Mouse (Mus musculus) forebrain, postnatal 0 days (tissue): ENCODE results near the gene Slc31a1. TPM values are rescaled to one million over a fixed set of nuclear protein-coding genes. Genes with fewer than 3 reads are reported as not detected.
A peak's percentile ranks its signal among the peaks of the same experiment; 100 is the strongest.

Experiments
- ATAC-seq: fragments of 200-750 bp; cut with Nextera tagmentation; 2 replicates; pipeline ENCODE4 v1.8.0; 2017; ENCODE audit warnings: mild to moderate bottlenecking, moderate library complexity
- DNase-seq: peaks from one replicate; pipeline ENCODE4 v3.0.0-alpha.2; 2015
- H3K27ac ChIP-seq: fragments of 300-500 bp; sonication (generic); 2 replicates; pipeline ENCODE4 v1.5.1; 2014; ENCODE audit warnings: low read depth, mild to moderate bottlenecking, antibody characterized with exemption, low read length, moderate library complexity, mixed read lengths
- H3K27me3 ChIP-seq: fragments of 300-500 bp; sonication (generic); 2 replicates; pipeline ENCODE4 v1.6.1; 2014; ENCODE audit warnings: mild to moderate bottlenecking, low read length, mixed read lengths; ENCODE audit not compliant: insufficient read depth
- H3K36me3 ChIP-seq: fragments of 300-500 bp; sonication (generic); 2 replicates; pipeline ENCODE4 v1.6.1; 2014; ENCODE audit warnings: mild to moderate bottlenecking, moderate library complexity; ENCODE audit not compliant: insufficient read depth
- H3K4me1 ChIP-seq: fragments of 300-500 bp; sonication (generic); 2 replicates; pipeline ENCODE4 v1.6.1; 2014; ENCODE audit warnings: antibody characterized with exemption; ENCODE audit not compliant: insufficient read depth
- H3K4me2 ChIP-seq: fragments of 300-500 bp; sonication (generic); 2 replicates; pipeline ENCODE4 v1.6.1; 2014; ENCODE audit warnings: low read depth, mild to moderate bottlenecking, moderate library complexity
- H3K4me3 ChIP-seq: fragments of 300-500 bp; sonication (generic); 2 replicates; pipeline ENCODE4 v1.5.1; 2014; ENCODE audit warnings: low read depth, low read length, mixed read lengths
- H3K9ac ChIP-seq: fragments of 300-500 bp; sonication (generic); 2 replicates; pipeline ENCODE4 v1.6.1; 2014; ENCODE audit warnings: mild to moderate bottlenecking
- H3K9me3 ChIP-seq: fragments of 300-500 bp; sonication (generic); 2 replicates; pipeline ENCODE4 v1.6.1; 2016; ENCODE audit warnings: low read length
- CTCF ChIP-seq: sonication (generic); IDR thresholded peaks from 2 replicates; pipeline ENCODE4 v1.5.1; 2016; ENCODE audit warnings: antibody characterized with exemption, control low read depth, low read depth
- WGBS: fragments of 180-500 bp; shearing (Covaris S2); extraction: QIAGEN DNeasy Blood & Tissue Kit; methylation state at CpG from one replicate; pipeline ENCODE4 v1.1.7; 2014; 5-methylcytosine and 5-hydroxymethylcytosine counted together
- polyA plus RNA-seq: library from polyadenylated mRNA; unstranded; fragments of >200 nt; fragmentation: Nextera tagmentation; extraction: Ambion mirVana; gene quantifications from 2 replicates; pipeline ENCODE4 v1.2.1, GENCODE M21; 2015
- total RNA-seq: library from RNA; depleted of rRNA; stranded (reverse); fragments of >200 nt; gene quantifications from 2 replicates; pipeline ENCODE4 v1.2.3, GENCODE M21; 2014

Slc31a1 gene
- total and polyA plus RNA-seq, 2 experiments from 2014 or later, result 16.2 to 39.9 TPM

DNA sequence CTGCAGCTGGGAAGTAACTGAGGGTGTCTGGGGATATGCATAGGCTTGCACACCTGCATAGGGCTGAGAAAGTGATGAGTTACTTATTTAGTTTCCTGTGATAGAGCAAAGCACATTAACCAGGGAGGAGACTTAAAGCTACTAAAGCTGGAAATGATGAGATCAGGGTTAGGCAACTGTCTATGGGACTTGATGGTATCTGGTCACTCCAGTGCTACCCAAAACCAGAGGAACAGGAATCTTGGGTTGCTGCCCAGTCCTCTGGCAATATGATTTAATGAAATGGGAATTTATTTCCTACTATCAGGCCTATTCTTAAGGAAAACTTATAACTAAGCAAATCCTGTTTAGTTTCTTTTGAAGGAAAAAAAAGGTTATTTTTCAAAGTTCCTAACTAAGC is 34.4 kb upstream of the Slc31a1 start:
- H3K27ac ChIP-seq, result no peak overlapping the region
- no peak overlapping the region for H3K9ac ChIP-seq
- H3K4me3 ChIP-seq, result no peak overlapping the region
- no peaks in the 10 kb centered on the region for H3K27me3 ChIP-seq
- DNase-seq (no peak), ATAC-seq (no peak)
- H3K36me3 ChIP-seq, result peaks cover 55% of the 10 kb centered on the region
- no peaks in the 10 kb centered on the region for H3K4me1 ChIP-seq
- H3K4me2 ChIP-seq, result no peak overlapping the region
- H3K9me3 ChIP-seq, result no peaks in the 10 kb centered on the region
- no peak for TF ChIP-seq CTCF

DNA sequence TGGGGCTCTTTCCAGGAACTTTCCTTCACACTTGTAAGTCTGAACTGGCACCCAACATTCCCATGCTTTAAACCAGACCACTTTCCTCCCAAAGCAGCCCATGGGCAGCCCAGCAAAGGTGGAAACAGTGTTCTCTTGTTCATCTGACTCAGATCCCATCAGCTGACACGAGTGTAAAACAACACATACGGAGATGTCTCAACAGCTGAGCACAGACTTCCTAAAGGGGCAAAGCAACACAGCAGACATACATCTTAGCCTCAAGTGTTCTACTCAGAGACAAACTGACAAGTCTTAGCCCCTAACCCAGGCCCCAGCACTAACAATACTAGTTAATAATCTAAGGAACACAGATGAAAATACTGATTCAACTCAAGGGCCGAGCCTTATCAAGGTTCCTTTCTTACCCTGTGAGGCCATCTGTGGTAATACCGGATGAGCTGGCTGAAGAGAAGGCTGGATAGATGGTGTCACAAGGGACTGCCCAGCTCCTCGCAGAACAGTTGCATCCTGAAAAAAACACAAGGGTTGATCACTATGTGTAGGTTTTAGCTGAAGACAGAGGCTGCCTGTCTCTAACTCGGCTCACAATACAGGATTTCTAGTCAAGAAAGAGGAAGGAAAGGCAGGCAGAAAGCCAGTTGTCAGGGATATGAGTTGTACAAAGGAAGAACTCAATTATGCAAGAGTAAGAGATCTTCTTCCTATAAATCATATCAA is 31.4 kb upstream of the Slc31a1 start:
- H3K4me2 ChIP-seq, result no peak overlapping the region
- no peak overlapping the region for H3K4me3 ChIP-seq
- DNase-seq (no peak), ATAC-seq (no peak)
- no peak overlapping the region for H3K9ac ChIP-seq
- no peaks in the 10 kb centered on the region for H3K27me3 ChIP-seq
- H3K9me3 ChIP-seq, result no peaks in the 10 kb centered on the region
- H3K36me3 ChIP-seq, result peaks cover 53% of the 10 kb centered on the region
- no peaks in the 10 kb centered on the region for H3K4me1 ChIP-seq
- no peak for TF ChIP-seq CTCF
- WGBS, result 94% methylated on average over 6 of the region's 6 CpGs
- no peak overlapping the region for H3K27ac ChIP-seq

DNA sequence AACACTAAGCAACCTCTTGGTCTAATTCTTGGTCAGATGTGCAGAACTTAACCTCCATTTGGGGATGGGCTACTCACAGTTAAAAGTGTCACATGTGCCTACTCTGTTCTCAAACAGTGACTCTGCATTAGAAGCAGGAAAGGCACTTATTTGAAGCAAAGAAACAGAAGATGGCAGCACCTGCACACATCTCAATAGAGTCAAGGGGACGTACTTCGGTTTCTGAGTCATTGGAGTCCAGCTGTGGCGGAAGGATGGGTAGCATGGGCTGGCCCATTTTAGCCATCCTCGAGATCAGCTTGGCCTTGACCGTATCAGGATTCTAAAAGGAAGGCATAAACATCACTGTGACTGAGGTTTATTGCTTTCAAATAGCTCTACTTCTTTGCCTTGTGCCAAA is 28.6 kb upstream of the Slc31a1 start:
- H3K4me2 ChIP-seq, result no peak overlapping the region
- no peak overlapping the region for H3K4me3 ChIP-seq
- H3K9ac ChIP-seq, result no peak overlapping the region
- H3K36me3 ChIP-seq, result peaks cover 54% of the 10 kb centered on the region
- H3K9me3 ChIP-seq, result no peaks in the 10 kb centered on the region
- WGBS, result 84% methylated on average over 5 of the region's 5 CpGs
- ATAC-seq (no peak), DNase-seq (no peak)
- no peak overlapping the region for H3K27ac ChIP-seq
- no peaks in the 10 kb centered on the region for H3K27me3 ChIP-seq
- peak; percentile 21; the same call in 1 of the 2 replicates for TF ChIP-seq CTCF
- no peaks in the 10 kb centered on the region for H3K4me1 ChIP-seq

DNA sequence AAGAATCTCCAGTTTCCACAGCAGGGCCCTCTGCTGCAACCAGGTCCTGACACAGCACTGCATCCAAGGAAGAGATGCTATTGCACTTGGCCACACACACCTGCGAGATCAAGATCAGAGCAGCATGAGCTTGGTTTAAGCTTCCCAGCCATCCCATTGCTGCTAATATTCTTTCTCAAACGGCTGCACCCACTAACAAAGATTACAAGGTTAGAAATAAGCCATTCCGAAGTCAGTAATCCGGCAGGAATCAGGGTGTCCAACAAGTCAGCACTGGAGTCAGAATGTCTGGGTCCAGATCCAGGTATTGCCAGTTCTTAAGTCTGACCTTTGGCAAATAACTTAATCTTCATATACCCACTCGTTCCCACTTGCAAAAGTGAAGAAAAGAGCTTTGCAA is 22.0 kb upstream of the Slc31a1 start:
- Histone ChIP-seq H3K9ac (no peak overlapping the region), H3K36me3 (peaks cover 48% of the 10 kb centered on the region), H3K27ac (no peak overlapping the region), H3K4me2 (no peak overlapping the region), H3K4me3 (no peak overlapping the region), H3K9me3 (no peaks in the 10 kb centered on the region), H3K27me3 (no peaks in the 10 kb centered on the region), H3K4me1 (no peaks in the 10 kb centered on the region)
- 95% methylated on average over 5 of the region's 5 CpGs for WGBS
- no peak for ATAC-seq
- no peak for TF ChIP-seq CTCF
- DNase-seq, result no peak

GRCm38 (mm10) chr4:62344000-62344399 is 16.5 kb upstream of the Slc31a1 start:
- peak; percentile 28; the same call in 1 of the 2 replicates for TF ChIP-seq CTCF
- Histone ChIP-seq H3K27me3 (no peaks in the 10 kb centered on the region), H3K36me3 (peaks cover 38% of the 10 kb centered on the region), H3K9me3 (no peaks in the 10 kb centered on the region), H3K4me3 (no peak overlapping the region), H3K27ac (no peak overlapping the region), H3K4me1 (no peaks in the 10 kb centered on the region), H3K9ac (no peak overlapping the region), H3K4me2 (no peak overlapping the region)
- WGBS, result 92% methylated on average over 1 of the region's 1 CpGs
- ATAC-seq (no peak), DNase-seq (no peak)

- Histone ChIP-seq H3K4me1 (no peaks in the 10 kb centered on the region), H3K27ac (no peak overlapping the region), H3K4me2 (no peak overlapping the region), H3K9me3 (no peaks in the 10 kb centered on the region), H3K9ac (no peak overlapping the region), H3K27me3 (no peaks in the 10 kb centered on the region), H3K36me3 (peaks cover 41% of the 10 kb centered on the region), H3K4me3 (no peak overlapping the region)
- ATAC-seq (no peak), DNase-seq (no peak)
- TF ChIP-seq CTCF, result no peak
- 84% methylated on average over 4 of the region's 4 CpGs for WGBS
These were observed 14.7 kb upstream of the Slc31a1 start for GRCm38 (mm10) chr4:62345827-62346226.

- H3K27ac ChIP-seq, result no peak overlapping the region
- no peaks in the 10 kb centered on the region for H3K27me3 ChIP-seq
- ATAC-seq, result no peak
- no peak overlapping the region for H3K9ac ChIP-seq
- H3K4me2 ChIP-seq, result no peak overlapping the region
- DNase-seq, result no peak
- 84% methylated on average over 9 of the region's 9 CpGs for WGBS
- H3K4me3 ChIP-seq, result no peak overlapping the region
- no peaks in the 10 kb centered on the region for H3K9me3 ChIP-seq
- peaks cover 41% of the 10 kb centered on the region for H3K36me3 ChIP-seq
- no peaks in the 10 kb centered on the region for H3K4me1 ChIP-seq
- TF ChIP-seq CTCF, result no peak
These were observed 12.8 kb upstream of the Slc31a1 start for GRCm38 (mm10) chr4:62347605-62348328.
